Mouse (Mus musculus) liver, embryonic 14.5 days (tissue): Measurements from ENCODE around the gene Pvrig. TPM values are rescaled to one million over a fixed set of nuclear protein-coding genes. Genes with fewer than 3 reads are reported as not detected.
"Not testable (repeated sequence)": the region's sequence is repeated elsewhere in the genome, so short reads cannot be mapped to it uniquely, and the experiment has no call there.

ENCODE experiments used
- ATAC-seq: fragments of 200-750 bp; cut with Nextera tagmentation; 2 replicates; pipeline ENCODE4 v1.8.0; 2017; ENCODE audit warnings: moderate number of reproducible peaks, mild to moderate bottlenecking, moderate library complexity; ENCODE audit not compliant: insufficient read depth
- DNase-seq, 3 experiments: peaks; one replicate each; pipeline ENCODE4 v3.0.0-alpha.2; 2012 to 2013; ENCODE audit warnings: low read depth in 3 of 3, low spot score in 3 of 3
- H3K27ac ChIP-seq: fragments of 300-500 bp; sonication (generic); 2 replicates; pipeline ENCODE4 v1.5.1; 2014; ENCODE audit warnings: moderate library complexity, mild to moderate bottlenecking, control low read depth, inconsistent platforms
- H3K27me3 ChIP-seq: fragments of 300-500 bp; sonication (generic); 2 replicates; pipeline ENCODE4 v1.6.1; 2014; ENCODE audit warnings: mild to moderate bottlenecking, low read length, moderate library complexity; ENCODE audit not compliant: control insufficient read depth, insufficient read depth
- H3K36me3 ChIP-seq: fragments of 300-500 bp; sonication (generic); replicated peaks from 2 replicates; pipeline ENCODE4 v1.6.1; 2014; ENCODE audit warnings: low read depth; ENCODE audit not compliant: control insufficient read depth, insufficient read depth
- H3K4me1 ChIP-seq, 2 experiments: fragments of 200-500 bp in 1 of 2; fragments of 300-500 bp in 1 of 2; sonication (generic) in 1 of 2; replicated peaks; 2 replicates each; pipeline ENCODE4 v1.6.1; 2012 to 2014; ENCODE audit warnings: antibody characterized with exemption in 1 of 2, inconsistent platforms in 1 of 2, low read length in 1 of 2; ENCODE audit not compliant: control insufficient read depth in 2 of 2, insufficient read depth in 2 of 2
- H3K4me2 ChIP-seq: fragments of 300-500 bp; sonication (generic); 2 replicates; pipeline ENCODE4 v1.6.1; 2014; ENCODE audit warnings: low read depth, mild to moderate bottlenecking, control low read depth, moderate library complexity
- H3K4me3 ChIP-seq, 2 experiments: fragments of 200-500 bp in 1 of 2; fragments of 300-500 bp in 1 of 2; sonication (generic) in 1 of 2; 2 replicates each; pipeline ENCODE4 v1.5.1; 2012 to 2014; ENCODE audit warnings: low read depth in 2 of 2, low read length in 2 of 2, mild to moderate bottlenecking in 2 of 2, control low read depth in 1 of 2, inconsistent platforms in 1 of 2, moderate library complexity in 1 of 2; ENCODE audit not compliant: insufficient read depth in 1 of 2
- H3K9ac ChIP-seq: fragments of 300-500 bp; sonication (generic); replicated peaks from 2 replicates; pipeline ENCODE4 v1.6.1; 2014; ENCODE audit warnings: mild to moderate bottlenecking, control low read depth, moderate library complexity
- H3K9me3 ChIP-seq: fragments of 300-500 bp; sonication (generic); 2 replicates; pipeline ENCODE4 v1.6.1; 2016; ENCODE audit warnings: low read length, mixed read lengths; ENCODE audit not compliant: control insufficient read depth
- CTCF ChIP-seq: IDR thresholded peaks from 2 replicates; pipeline ENCODE4 v1.5.1; 2016; ENCODE audit warnings: antibody characterized with exemption, low read depth, control low read depth
- EP300 ChIP-seq: IDR thresholded peaks from 2 replicates; pipeline ENCODE4 v1.6.1; 2016; ENCODE audit warnings: antibody characterized with exemption, low read depth
- WGBS: fragments of 180-500 bp; shearing (Covaris S2); extraction: QIAGEN DNeasy Blood & Tissue Kit; methylation state at CpG from one replicate; pipeline ENCODE4 v1.1.7; 2014; ENCODE audit not compliant: insufficient replicate concordance; 5-methylcytosine and 5-hydroxymethylcytosine counted together
- polyA plus RNA-seq, 2 experiments: library from polyadenylated mRNA; depleted of rRNA in 1 of 2; stranded (reverse) in 1 of 2; unstranded in 1 of 2; fragments of >200 nt; fragmentation: Nextera tagmentation in 1 of 2; extraction: Ambion mirVana in 1 of 2; gene quantifications; 2 replicates each; pipeline versions ENCODE4 v1.2.1 to v1.2.3; 2012 to 2014

Gene Pvrig
- polyA plus RNA-seq (2012; rRNA removed) (0.33 and 0.49 TPM in 2 replicates), polyA plus RNA-seq (2014; fragmentation: Nextera tagmentation; extraction: Ambion mirVana) (0.34 and 0.36 TPM in 2 replicates)

GRCm38 (mm10) chr5:138341661-138342060 lies at the start of gene Pvrig:
Gene Pvrig, plus strand, starts transcription at chr5:138341961.
- DNase-seq (no peak), ATAC-seq (no peak)
- H3K9ac ChIP-seq: no peak within 1 kb of the TSS
- WGBS: 57% methylated on average over 2 of the region's 2 CpGs
- H3K27ac ChIP-seq: no peak within 1 kb of the TSS
- H3K4me3 ChIP-seq: no peak within 1 kb of the TSS
- no peak within 1 kb of the TSS for H3K4me2 ChIP-seq
- TF ChIP-seq EP300: no peak
- TF ChIP-seq CTCF: no peak
- no peaks in the 10 kb centered on the region for H3K4me1 ChIP-seq
- H3K9me3 ChIP-seq: no peaks in the 10 kb centered on the region
- H3K36me3 ChIP-seq: no peaks in the 10 kb centered on the region
- H3K27me3 ChIP-seq: no peaks in the 10 kb centered on the region

DNA sequence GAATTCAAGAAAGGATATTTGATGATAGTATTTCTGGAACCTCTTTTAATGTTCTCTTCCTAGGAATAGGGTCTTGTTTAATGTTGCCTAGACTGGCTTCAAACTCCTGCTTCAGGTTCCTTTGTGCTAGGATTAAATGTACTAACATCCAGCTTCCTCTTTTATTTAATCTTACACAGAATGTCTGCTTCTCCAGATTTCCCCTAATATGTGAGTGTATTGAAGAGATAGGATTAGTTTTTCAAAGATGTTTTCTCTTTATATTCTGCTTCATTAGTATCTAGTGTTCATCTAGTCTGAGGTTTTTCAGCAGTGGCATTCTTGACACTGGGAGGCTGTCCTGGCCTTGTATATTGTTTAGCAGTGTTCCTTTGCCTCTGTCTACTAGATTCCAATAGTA lies 47.6 kb upstream of the Pvrig start:
- no peak for DNase-seq
- Histone ChIP-seq H3K4me1 (no peaks in the 10 kb centered on the region; a peak in 1 of 4 replicates), H3K36me3 (no peaks in the 10 kb centered on the region), H3K9ac (no peak overlapping the region), H3K9me3 (no peaks in the 10 kb centered on the region), H3K27me3 (no peaks in the 10 kb centered on the region), H3K4me2 (no peak overlapping the region), H3K4me3 (no peak overlapping the region), H3K27ac (no peak overlapping the region)
- TF ChIP-seq CTCF (no peak), EP300 (no peak)
- ATAC-seq: no peak

DNA sequence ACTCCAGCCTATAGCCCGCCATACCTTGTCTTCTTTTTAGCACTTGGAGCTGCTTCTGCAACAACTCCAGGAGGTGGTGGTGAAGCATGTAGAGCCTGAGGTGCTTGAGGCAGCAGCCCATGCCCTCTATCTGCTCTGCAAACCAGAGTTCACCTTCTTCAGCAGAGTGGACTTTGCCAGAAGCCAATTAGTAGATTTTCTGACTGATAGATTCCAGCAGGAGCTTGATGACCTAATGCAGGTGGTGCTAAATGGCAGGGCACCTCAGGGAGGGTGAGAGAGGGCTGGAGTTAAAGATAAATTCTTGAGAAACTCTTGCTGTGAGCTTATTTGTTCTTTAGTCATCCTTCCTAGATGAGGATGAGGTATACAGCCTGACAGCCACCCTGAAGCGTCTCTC lies 42.1 kb upstream of the Pvrig start:
- H3K4me2 ChIP-seq: no peak overlapping the region
- TF ChIP-seq CTCF (no peak), EP300 (no peak)
- no peaks in the 10 kb centered on the region; a peak in 1 of 4 replicates for H3K4me1 ChIP-seq
- H3K27me3 ChIP-seq: no peaks in the 10 kb centered on the region
- no peak overlapping the region for H3K9ac ChIP-seq
- no peak for DNase-seq
- no peak for ATAC-seq
- no peak overlapping the region for H3K4me3 ChIP-seq
- no peaks in the 10 kb centered on the region for H3K9me3 ChIP-seq
- no peak overlapping the region for H3K27ac ChIP-seq
- no peaks in the 10 kb centered on the region for H3K36me3 ChIP-seq
- whole genome bisulfite sequencing: 65% methylated on average over 2 of the region's 2 CpGs

DNA sequence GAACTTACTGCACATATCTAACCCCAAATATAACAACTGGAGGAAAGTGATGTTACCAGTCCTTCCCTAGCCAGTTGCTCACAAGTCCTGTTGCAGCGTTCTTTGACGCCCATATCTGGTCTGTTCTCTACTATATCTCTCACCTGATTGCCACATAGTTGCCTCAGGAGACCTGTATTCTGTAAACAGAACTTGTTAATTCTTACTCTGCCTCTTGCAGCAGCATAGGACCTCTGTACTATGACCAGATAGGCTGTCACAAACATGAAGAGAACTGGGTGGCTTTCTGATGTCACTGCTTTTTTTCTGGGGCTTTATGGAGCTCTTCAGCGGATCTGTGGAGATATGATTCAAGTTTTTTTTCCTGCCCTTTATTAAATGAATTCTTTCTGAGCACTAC lies 29.0 kb upstream of the Pvrig start:
- Histone ChIP-seq H3K27me3 (no peaks in the 10 kb centered on the region), H3K27ac (no peak overlapping the region), H3K4me2 (no peak overlapping the region), H3K4me3 (no peak overlapping the region), H3K9ac (no peak overlapping the region), H3K9me3 (no peaks in the 10 kb centered on the region), H3K36me3 (no peaks in the 10 kb centered on the region), H3K4me1 (no peaks in the 10 kb centered on the region)
- TF ChIP-seq CTCF (no peak), EP300 (no peak)
- no peak for ATAC-seq
- no peak for DNase-seq
- WGBS: 58% methylated on average over 3 of the region's 3 CpGs

DNA sequence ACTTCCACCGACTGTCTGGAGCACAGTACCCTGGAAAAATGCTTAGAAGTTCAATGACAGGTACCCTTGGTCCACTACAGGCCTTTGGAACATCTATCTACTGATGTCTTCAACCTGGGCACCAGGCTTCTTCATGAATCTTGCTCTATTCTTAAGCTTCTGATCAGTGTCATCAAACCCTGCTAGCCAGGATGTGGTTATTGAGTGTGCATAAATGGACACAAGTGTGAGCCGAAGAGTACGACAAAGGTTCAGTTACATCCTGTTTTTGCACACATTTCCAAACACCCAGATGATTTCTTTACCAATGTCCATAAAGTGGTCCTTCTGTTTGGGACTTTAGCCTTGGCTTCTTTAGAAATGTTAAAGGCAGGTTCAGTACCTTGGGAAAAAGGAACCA lies 1.5 kb downstream of the Pvrig start:
- Histone ChIP-seq H3K9ac (no peak overlapping the region), H3K4me1 (no peaks in the 10 kb centered on the region), H3K4me3 (no peak overlapping the region), H3K27me3 (no peaks in the 10 kb centered on the region), H3K36me3 (no peaks in the 10 kb centered on the region), H3K9me3 (no peaks in the 10 kb centered on the region), H3K4me2 (no peak overlapping the region), H3K27ac (no peak overlapping the region)
- ATAC-seq: no peak
- DNase-seq: no peak
- 42% methylated on average over 3 of the region's 3 CpGs for WGBS
- TF ChIP-seq CTCF (no peak), EP300 (no peak)

- H3K9ac ChIP-seq, H3K27ac ChIP-seq, H3K4me2 ChIP-seq, H3K4me1 ChIP-seq, DNase-seq, H3K36me3 ChIP-seq, H3K27me3 ChIP-seq, H3K4me3 ChIP-seq, ATAC-seq, H3K9me3 ChIP-seq: not testable (repeated sequence)
- WGBS: 61% methylated on average over 6 of the region's 7 CpGs
Observed at GRCm38 (mm10) chr5:138363208-138363607, 21.4 kb downstream of the Pvrig start.

GRCm38 (mm10) chr5:138365347-138365746 lies 23.6 kb downstream of the Pvrig start:
- not testable (repeated sequence) for H3K9ac ChIP-seq, H3K27me3 ChIP-seq, H3K9me3 ChIP-seq, DNase-seq, H3K4me2 ChIP-seq, H3K27ac ChIP-seq, H3K4me3 ChIP-seq, ATAC-seq, H3K36me3 ChIP-seq, H3K4me1 ChIP-seq
- 77% methylated on average over 10 of the region's 10 CpGs for WGBS
